Mouse (Mus musculus): ENCODE results near the gene Srd5a1. TPM values are rescaled to one million over a fixed set of nuclear protein-coding genes. Genes with fewer than 3 reads are reported as not detected.
"Not testable (repeated sequence)": the region's sequence is repeated elsewhere in the genome, so short reads cannot be mapped to it uniquely, and the experiment has no call there.

The Srd5a1 gene
- 10 to 100 TPM; 16.5 to 18.9 TPM for total RNA-seq (2021)

GRCm38 (mm10) chr13:69611398-69612174, at the start of gene Srd5a1:
TSS of gene Srd5a1 (minus strand) at chr13:69611442.
- intact Hi-C loops (cut with DNase I) = loop anchor here (10.0 kb wide), 1 partner anchor 993 kb away; no protein-coding TSS in a partner anchor
- DNase-seq = peak; percentile 99

- DNase-seq = no peak
- intact Hi-C loops (cut with DNase I) = no loop called here
Measured at GRCm38 (mm10) chr13:69654508-69654907, 43.3 kb upstream of the Srd5a1 start.

DNA sequence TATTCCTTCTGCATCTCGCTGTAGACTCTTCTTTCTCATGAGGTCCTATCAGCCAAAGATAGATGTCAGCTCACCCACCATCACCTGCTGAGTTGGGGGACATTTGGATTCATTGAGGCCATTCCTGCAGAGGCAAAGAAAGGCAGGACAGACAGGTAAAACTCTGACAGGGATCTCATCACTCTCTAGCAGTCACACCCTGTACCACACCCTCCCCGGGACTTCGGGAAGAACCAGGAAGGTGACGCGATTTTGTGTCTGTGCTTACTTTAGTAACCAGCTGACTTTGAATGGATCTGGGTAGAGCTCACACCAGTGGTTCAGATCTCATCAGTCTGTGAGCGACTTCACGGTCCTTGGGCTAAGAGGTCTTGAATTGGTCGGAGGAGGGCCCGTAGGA, 35.2 kb upstream of the Srd5a1 start:
- no peak for DNase-seq
- intact Hi-C loops (cut with DNase I) = no loop called here

- intact Hi-C loops (cut with DNase I) = no loop called here
- no peak for DNase-seq
Measured at GRCm38 (mm10) chr13:69645694-69646423, 34.6 kb upstream of the Srd5a1 start.

GRCm38 (mm10) chr13:69644427-69645166, 33.4 kb upstream of the Srd5a1 start:
- no peak for DNase-seq
- intact Hi-C loops (cut with DNase I) = no loop called here

DNA sequence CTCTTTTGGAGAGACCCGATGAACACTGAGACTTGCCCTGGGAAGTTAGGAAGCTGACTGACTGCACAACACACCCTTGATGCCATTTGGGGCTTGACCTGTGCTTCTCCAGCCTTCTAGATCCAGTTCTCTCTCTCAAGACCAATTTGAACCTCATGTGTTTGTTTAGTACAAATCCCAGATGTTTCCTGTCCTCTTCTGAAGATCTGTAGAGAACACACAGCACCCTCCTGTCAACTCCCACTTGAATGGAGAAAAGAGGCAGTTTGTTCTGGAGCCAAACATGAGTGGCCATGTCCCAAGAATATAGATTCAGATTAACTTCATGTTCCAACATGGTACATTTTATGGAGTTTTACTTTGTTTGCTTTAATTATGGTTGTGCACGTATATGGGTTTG, 32.7 kb upstream of the Srd5a1 start:
- DNase-seq = no peak
- intact Hi-C loops (cut with DNase I) = no loop called here

GRCm38 (mm10) chr13:69642656-69643216, 31.5 kb upstream of the Srd5a1 start:
- no peak for DNase-seq

GRCm38 (mm10) chr13:69641017-69641416, 29.8 kb upstream of the Srd5a1 start:
- DNase-seq = no peak
- intact Hi-C loops (cut with DNase I) = no loop called here

More at GRCm38 (mm10) chr13:69642656-69643216, 31.5 kb upstream of the Srd5a1 start:
- intact Hi-C loops (cut with DNase I) = no loop called here

DNA sequence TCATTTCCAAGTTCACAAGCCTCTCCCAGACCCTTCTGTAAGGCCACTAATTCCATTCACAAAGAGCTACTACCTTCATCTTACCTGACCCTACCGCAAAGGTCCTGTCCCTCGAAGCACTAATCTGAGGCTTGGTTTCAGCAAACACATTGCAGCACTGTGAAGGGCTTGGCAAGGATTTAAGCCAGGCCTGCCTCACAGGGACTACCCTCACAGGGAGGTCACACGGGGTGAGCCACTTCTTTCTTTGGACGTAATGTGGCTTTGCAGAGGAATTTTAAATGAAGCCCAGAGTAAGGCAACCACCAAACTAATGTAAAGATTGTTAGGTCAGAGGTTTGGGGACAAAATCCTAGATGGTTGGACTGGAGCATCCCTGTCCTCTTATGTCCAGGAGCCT, 29.3 kb upstream of the Srd5a1 start:
- intact Hi-C loops (cut with DNase I) = no loop called here
- DNase-seq = no peak

DNA sequence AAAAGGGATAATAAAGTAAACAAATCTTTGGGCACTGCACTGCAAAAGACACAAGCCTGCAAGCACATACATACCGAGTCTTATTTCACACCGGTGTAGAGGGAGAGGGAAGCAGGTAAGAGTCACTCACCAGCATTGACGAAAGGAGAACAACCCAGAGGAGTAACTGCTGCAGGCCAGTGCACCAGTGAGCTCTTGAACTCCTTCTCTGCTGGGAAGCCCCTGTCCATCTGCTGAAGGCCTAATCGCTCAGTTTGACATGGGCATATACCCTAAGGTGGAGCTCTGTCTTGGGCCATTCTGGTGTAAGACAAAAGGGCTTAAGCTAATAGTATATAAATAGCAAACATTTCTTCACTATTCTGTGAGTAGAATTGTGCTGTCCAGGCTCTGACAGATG, 28.9 kb upstream of the Srd5a1 start:
- intact Hi-C loops (cut with DNase I) = no loop called here
- no peak for DNase-seq

GRCm38 (mm10) chr13:69639251-69639650, 28.0 kb upstream of the Srd5a1 start:
- intact Hi-C loops (cut with DNase I) = no loop called here
- no peak for DNase-seq

DNA sequence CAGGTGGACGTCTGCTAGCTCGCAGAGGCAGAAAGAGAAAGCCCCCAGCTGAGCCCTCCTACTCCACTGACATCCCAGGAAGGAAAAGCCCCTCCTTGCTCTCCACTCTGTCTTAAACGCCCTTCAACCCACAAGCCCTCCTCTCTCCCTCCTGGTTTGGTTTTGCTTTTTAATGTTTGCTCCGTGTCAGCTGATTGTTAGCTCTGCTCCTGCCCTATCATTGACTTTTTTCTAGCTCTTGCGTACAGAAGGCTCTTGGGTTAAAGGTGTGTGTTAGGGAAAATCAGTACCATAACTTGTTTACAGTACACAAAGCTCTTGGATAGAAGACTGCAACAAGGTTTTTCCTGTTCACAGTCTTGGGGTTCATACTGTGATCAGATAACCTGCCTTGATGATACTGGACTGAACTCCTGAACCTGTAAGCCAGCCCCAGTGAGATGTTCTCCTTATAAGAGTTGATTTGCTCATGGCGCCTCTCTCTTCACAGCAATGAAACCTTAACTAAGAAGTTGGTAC, 26.9 kb upstream of the Srd5a1 start:
- intact Hi-C loops (cut with DNase I) = no loop called here
- DNase-seq = no peak

GRCm38 (mm10) chr13:69637657-69638056, 26.4 kb upstream of the Srd5a1 start:
- intact Hi-C loops (cut with DNase I) = no loop called here
- no peak for DNase-seq

- DNase-seq = no peak
- intact Hi-C loops (cut with DNase I) = no loop called here
Measured at GRCm38 (mm10) chr13:69636816-69637215, 25.6 kb upstream of the Srd5a1 start.

GRCm38 (mm10) chr13:69636375-69636774, 25.1 kb upstream of the Srd5a1 start:
- DNase-seq = no peak
- intact Hi-C loops (cut with DNase I) = no loop called here

DNA sequence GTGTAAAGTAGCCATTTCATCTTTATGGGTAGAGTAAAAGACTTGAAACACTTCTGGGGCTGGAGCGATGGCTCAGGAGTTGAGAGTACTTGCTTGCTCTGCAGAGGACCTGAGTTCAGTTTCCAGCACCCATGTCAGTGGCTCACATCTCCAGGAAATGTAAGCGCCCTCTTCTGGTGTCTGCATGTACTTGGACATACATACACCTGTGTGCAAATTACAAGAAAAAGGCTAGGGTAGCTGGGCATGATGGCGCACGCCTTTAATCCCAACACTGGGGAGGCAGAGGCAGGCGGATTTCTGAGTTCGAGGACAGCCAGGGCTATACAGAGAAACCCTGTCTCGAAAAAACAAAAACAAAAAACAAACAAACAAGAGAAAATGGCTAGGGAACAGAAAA, 24.6 kb upstream of the Srd5a1 start:
- intact Hi-C loops (cut with DNase I); DNase-seq: not testable (repeated sequence)

DNA sequence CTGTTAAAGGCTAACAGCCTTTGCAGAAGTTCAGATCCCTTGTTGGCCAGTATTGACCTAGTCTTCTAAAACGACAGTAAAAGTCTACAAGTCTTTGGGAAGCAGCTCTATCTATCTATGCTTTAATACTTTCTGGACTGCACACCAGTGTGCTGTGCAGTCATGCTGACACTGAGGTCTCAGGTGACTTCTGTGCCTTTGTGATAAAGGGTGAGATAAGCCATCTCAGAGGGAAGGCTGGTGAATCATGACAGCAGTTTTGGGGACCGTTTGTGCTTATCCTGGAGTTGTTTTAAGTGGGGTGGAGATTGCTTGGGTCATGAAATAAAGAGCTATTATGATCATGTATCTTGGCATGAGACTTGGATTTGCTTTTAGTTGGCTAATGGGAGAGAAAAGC, 22.7 kb upstream of the Srd5a1 start:
- no peak for DNase-seq
- intact Hi-C loops (cut with DNase I) = no loop called here

DNA sequence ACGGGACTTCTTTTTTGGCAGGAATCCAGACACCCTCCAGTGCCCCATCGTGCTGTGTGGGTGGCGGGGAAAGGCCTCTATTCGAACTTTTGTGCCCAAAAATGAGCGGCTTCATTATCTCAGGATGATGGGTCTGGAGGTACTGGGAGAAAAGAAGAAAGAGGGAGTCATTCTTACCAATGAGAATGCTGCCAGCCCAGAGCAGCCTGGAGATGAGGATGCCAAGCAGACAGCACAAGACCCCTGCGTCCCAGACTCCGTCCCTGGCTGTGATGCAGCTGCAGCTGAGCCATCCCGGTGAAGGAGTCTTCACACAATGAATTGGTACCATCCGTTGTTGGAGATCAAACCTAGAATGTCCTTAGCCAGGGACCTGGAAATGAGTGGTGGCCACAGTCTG, 22.3 kb upstream of the Srd5a1 start:
- DNase-seq = no peak
- intact Hi-C loops (cut with DNase I) = no loop called here

DNA sequence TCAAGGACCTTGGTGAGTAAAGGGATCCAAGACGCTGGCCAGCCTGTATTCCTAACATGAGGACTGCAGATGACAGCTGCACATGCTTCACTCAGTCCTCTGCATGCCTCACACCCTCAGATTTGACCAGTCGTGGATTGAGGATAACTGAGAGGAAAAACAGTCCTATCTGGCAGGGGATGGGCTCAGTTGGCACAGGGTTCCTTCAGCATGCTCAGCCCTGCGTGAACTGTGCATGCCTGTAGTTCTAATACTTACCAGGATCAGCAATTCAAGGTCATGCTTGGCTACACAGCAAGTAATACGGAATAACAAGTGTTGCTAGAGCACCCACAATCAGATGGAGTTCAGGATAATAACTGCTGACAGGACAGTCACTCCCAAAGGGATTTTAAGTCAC, 20.4 kb upstream of the Srd5a1 start:
- intact Hi-C loops (cut with DNase I) = no loop called here
- DNase-seq = no peak

DNA sequence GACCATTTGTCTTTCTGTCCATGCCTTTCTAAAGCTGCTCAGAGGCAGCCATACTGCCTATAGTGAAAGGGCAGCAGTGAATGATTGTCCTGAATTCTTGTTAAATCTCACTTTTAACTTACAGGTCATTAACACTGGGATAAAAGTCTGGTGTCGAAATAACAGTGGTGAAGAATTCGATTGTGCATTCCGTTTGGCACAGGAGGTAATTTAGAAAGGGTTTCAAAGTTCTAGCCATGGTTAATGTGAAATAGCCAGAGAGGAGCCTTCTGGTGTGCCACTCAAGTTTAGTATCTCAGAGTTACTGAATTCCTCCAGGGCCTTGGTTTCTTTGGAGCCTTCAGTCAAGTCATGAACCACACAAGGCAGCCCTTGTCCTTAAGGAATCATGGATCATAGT, 19.9 kb upstream of the Srd5a1 start:
- DNase-seq = no peak
- intact Hi-C loops (cut with DNase I) = no loop called here

DNA sequence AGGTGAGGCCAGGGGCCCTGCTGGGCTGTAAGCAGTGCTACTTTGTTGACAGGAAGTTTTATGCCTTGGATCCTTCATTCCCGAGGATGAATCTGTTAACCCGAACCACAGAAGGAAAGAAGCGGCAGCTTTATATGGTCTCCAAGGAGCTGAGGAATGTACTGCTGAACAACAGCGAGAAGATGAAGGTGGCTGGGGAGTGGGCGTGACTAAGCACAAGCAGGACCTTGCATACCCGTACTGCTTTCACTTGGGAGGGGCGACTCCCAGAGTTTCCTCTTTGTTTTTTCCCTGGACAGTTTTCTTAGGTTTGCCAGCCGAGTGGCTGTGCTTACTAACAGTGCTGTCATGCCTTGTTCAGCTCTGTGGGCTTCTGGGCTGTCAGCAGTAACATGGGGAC, 19.3 kb upstream of the Srd5a1 start:
- no peak for DNase-seq
- intact Hi-C loops (cut with DNase I) = no loop called here

All from left cerebral cortex, postnatal 4 days (tissue).